Mouse (Mus musculus) kidney, embryonic 16.5 days (tissue): ENCODE measurements around the gene Igfals. TPM values are rescaled to one million over a fixed set of nuclear protein-coding genes. Genes with fewer than 3 reads are reported as not detected.

Experiments used
- ATAC-seq: fragments of 200-750 bp; cut with Nextera tagmentation; 2 replicates; pipeline ENCODE4 v1.8.0; 2017; ENCODE audit warnings: moderate TSS enrichment; ENCODE audit not compliant: low FRiP score, low TSS enrichment
- H3K27ac ChIP-seq: fragments of 300-500 bp; sonication (generic); 2 replicates; pipeline ENCODE4 v1.5.1; 2014; ENCODE audit warnings: low read length
- H3K27me3 ChIP-seq: fragments of 300-500 bp; sonication (generic); 2 replicates; pipeline ENCODE4 v1.6.1; 2014; ENCODE audit warnings: low read length, control low read depth, mixed read lengths; ENCODE audit not compliant: insufficient read depth
- H3K36me3 ChIP-seq: fragments of 300-500 bp; sonication (generic); 2 replicates; pipeline ENCODE4 v1.6.1; 2014; ENCODE audit warnings: low read length, control low read depth, mixed read lengths; ENCODE audit not compliant: insufficient read depth
- H3K4me1 ChIP-seq: fragments of 300-500 bp; sonication (generic); 2 replicates; pipeline ENCODE4 v1.6.1; 2014; ENCODE audit warnings: low read length, control low read depth, mixed read lengths; ENCODE audit not compliant: insufficient read depth
- H3K4me2 ChIP-seq: fragments of 300-500 bp; sonication (generic); replicated peaks from 2 replicates; pipeline ENCODE4 v1.6.1; 2014; ENCODE audit warnings: low read depth, low read length
- H3K4me3 ChIP-seq: fragments of 300-500 bp; sonication (generic); 2 replicates; pipeline ENCODE4 v1.5.1; 2014; ENCODE audit warnings: mild to moderate bottlenecking, low read length
- H3K9ac ChIP-seq: fragments of 300-500 bp; sonication (generic); replicated peaks from 2 replicates; pipeline ENCODE4 v1.6.1; 2014; ENCODE audit warnings: low read length
- H3K9me3 ChIP-seq: fragments of 300-500 bp; sonication (generic); 2 replicates; pipeline ENCODE4 v1.6.1; 2016; ENCODE audit warnings: low read length, control low read depth
- WGBS: fragments of 180-500 bp; shearing (Covaris S2); extraction: QIAGEN DNeasy Blood & Tissue Kit; methylation state at CpG from one replicate; pipeline ENCODE4 v1.1.7; 2014; 5-methylcytosine and 5-hydroxymethylcytosine counted together
- polyA plus RNA-seq: library from polyadenylated mRNA; unstranded; fragments of >200 nt; fragmentation: Nextera tagmentation; extraction: Ambion mirVana; gene quantifications from 2 replicates; pipeline ENCODE4 v1.2.1, GENCODE M21; 2015

Gene Igfals
- polyA plus RNA-seq, 1 experiment from 2014 or later = 3.1 TPM

- Histone ChIP-seq H3K4me2 (no peak overlapping the region), H3K36me3 (peaks cover 28% of the 10 kb centered on the region), H3K27ac (no peak overlapping the region), H3K27me3 (no peaks in the 10 kb centered on the region), H3K4me3 (no peak overlapping the region), H3K9ac (no peak overlapping the region), H3K9me3 (no peaks in the 10 kb centered on the region), H3K4me1 (no peaks in the 10 kb centered on the region)
- 88% methylated on average over 6 of the region's 6 CpGs for WGBS
- ATAC-seq = no peak
Measured at GRCm38 (mm10) chr17:24858967-24859366, 6.8 kb upstream of the Igfals start.

DNA sequence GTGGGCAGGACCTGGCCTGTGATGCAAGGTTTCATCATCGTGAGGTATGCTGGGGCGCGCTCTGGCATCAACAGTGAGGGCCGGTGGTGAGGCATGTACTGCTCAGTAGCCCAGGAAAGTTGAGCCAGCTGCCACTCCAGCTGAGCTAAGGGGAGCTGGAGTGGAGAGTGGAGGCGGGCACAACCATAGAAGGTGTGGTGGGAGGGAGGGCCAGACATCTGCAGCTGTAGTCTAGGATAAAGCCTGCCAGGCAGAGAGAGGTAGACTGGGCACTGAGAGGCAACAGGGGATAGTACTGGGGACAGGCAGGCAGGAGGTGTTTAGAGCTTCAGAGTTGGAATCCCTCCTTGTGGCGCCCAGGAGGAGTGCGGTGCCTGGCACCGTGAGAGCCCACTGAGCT is 5.7 kb upstream of the Igfals start:
- H3K9ac ChIP-seq = no peak overlapping the region
- no peak overlapping the region for H3K4me2 ChIP-seq
- peaks cover 29% of the 10 kb centered on the region for H3K36me3 ChIP-seq
- no peaks in the 10 kb centered on the region for H3K9me3 ChIP-seq
- no peak overlapping the region for H3K4me3 ChIP-seq
- WGBS = 93% methylated on average over 8 of the region's 8 CpGs
- H3K27ac ChIP-seq = no peak overlapping the region
- H3K4me1 ChIP-seq = no peaks in the 10 kb centered on the region
- H3K27me3 ChIP-seq = no peaks in the 10 kb centered on the region
- ATAC-seq = no peak

DNA sequence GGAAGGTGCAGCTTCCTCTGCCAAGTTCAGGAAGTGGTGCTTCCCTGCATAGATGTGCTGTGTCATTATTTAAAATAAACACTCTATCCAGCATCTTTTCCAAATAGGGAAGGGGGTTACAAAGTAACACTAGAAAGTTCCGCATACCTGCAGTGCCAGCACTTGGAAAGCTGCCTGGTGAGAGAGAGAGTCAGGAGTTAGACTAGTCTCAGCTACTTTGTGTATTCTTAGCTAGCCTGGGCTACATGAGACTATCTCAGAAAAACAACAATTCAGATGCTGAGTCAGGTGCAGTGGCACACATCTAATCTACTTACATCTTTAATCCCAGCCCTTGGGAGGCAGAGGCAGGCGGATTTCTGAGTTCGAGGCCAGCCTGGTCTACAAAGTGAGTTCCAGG is 4.0 kb upstream of the Igfals start:
- Histone ChIP-seq H3K4me2 (no peak overlapping the region), H3K36me3 (peaks cover 22% of the 10 kb centered on the region), H3K27ac (no peak overlapping the region), H3K4me3 (no peak overlapping the region), H3K27me3 (no peaks in the 10 kb centered on the region), H3K9ac (no peak overlapping the region), H3K4me1 (no peaks in the 10 kb centered on the region), H3K9me3 (no peaks in the 10 kb centered on the region)
- ATAC-seq = no peak
- WGBS = 89% methylated on average over 3 of the region's 3 CpGs

- H3K4me3 ChIP-seq = no peak overlapping the region
- 92% methylated on average over 10 of the region's 10 CpGs for WGBS
- no peak for ATAC-seq
- H3K36me3 ChIP-seq = peaks cover 7% of the 10 kb centered on the region; the same call in 1 of the 2 replicates
- no peaks in the 10 kb centered on the region for H3K4me1 ChIP-seq
- H3K9ac ChIP-seq = no peak overlapping the region
- H3K27ac ChIP-seq = no peak overlapping the region
- H3K27me3 ChIP-seq = no peaks in the 10 kb centered on the region
- no peaks in the 10 kb centered on the region for H3K9me3 ChIP-seq
- no peak overlapping the region for H3K4me2 ChIP-seq
Measured at GRCm38 (mm10) chr17:24867914-24868313, 2.1 kb downstream of the Igfals start.

DNA sequence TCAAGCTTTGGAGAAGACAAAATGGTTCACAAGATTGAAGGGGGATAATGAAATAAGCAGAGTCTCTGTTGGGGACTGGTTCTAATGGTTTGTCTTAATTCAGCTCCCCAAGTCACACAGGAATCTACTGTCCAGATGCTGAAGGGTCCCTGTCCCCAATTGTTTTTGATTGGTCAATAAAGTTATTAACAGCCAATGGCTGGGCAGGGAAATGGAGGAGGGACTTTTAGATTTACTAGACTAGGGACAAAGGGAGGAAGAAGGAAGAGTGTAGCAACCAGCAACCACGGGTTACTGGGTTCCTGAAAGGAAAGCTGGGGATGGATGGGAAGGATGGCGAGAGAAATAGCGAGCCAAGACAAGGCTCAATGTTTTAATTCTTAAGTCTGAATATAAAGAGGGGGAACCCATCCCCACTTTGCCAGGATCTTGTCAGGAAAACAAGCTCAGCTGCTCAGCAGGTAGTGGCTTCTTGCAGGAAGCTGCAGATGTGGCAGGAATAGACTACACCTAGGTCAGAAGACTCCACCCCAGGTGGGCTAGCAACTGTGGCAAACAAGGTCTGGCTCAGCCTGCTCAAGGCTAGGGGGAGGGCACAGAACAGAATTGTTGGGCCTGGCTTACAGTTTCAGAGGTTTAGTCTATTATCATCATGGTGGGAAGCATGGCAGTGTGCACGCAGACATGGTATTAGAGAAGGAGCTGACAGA is 8.1 kb downstream of the Igfals start:
- H3K4me2 ChIP-seq = no peak overlapping the region
- H3K4me3 ChIP-seq = no peak overlapping the region
- H3K27me3 ChIP-seq = no peaks in the 10 kb centered on the region
- no peak for ATAC-seq
- no peaks in the 10 kb centered on the region for H3K4me1 ChIP-seq
- no peak overlapping the region for H3K27ac ChIP-seq
- H3K9me3 ChIP-seq = no peaks in the 10 kb centered on the region
- 50% methylated on average over 4 of the region's 4 CpGs for WGBS
- no peaks in the 10 kb centered on the region for H3K36me3 ChIP-seq
- H3K9ac ChIP-seq = no peak overlapping the region

DNA sequence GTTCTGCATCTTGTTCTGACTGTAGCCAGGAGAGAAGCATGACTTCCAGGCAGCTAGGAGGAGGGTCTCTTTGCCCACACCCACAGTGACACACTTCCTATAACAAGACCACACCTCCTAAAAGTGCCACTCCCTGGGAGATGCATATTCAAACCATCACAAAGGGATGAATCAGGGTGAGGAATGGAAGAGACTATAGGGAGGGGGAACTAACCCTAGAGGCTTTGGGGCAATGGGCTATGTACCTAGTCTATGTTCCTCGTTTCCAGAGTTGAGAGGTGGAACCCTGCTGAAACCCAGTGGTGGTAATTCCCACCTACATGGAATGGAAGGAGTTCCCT is 8.6 kb downstream of the Igfals start:
- no peaks in the 10 kb centered on the region for H3K9me3 ChIP-seq
- no peak overlapping the region for H3K4me2 ChIP-seq
- WGBS = 52% methylated on average over 1 of the region's 1 CpGs
- no peak overlapping the region for H3K4me3 ChIP-seq
- H3K36me3 ChIP-seq = no peaks in the 10 kb centered on the region
- no peaks in the 10 kb centered on the region for H3K4me1 ChIP-seq
- no peaks in the 10 kb centered on the region for H3K27me3 ChIP-seq
- ATAC-seq = no peak
- no peak overlapping the region for H3K27ac ChIP-seq
- no peak overlapping the region for H3K9ac ChIP-seq

DNA sequence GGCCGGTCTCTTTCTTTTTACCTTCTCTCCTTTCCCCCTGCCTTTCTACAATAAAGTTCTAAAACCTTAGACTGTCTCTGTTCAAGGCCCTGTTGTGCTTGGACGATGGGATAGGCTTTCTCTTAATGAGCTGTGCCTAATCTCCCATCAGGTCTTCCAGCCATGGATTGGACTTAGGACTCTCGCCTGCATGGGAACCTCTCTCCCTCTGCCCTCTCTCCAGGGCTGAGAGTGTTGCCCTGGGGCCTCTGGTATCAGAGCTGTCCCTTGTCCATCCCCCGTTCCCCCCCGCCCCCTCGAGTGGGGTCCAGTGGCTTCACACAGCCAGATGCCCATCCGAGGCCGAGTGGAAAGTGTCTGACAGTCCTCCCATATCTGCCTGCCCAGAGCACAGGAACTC is 9.2 kb downstream of the Igfals start:
- Histone ChIP-seq H3K4me1 (no peaks in the 10 kb centered on the region), H3K4me3 (no peak overlapping the region), H3K27ac (no peak overlapping the region), H3K9ac (no peak overlapping the region), H3K36me3 (no peaks in the 10 kb centered on the region), H3K9me3 (no peaks in the 10 kb centered on the region), H3K27me3 (no peaks in the 10 kb centered on the region), H3K4me2 (no peak overlapping the region)
- WGBS = 78% methylated on average over 8 of the region's 8 CpGs
- ATAC-seq = no peak

GRCm38 (mm10) chr17:24877336-24878116 is 11.7 kb downstream of the Igfals start:
- WGBS = 56% methylated on average over 10 of the region's 10 CpGs
- H3K36me3 ChIP-seq = no peaks in the 10 kb centered on the region
- no peak overlapping the region for H3K4me2 ChIP-seq
- H3K4me1 ChIP-seq = no peaks in the 10 kb centered on the region
- no peak overlapping the region for H3K4me3 ChIP-seq
- H3K27me3 ChIP-seq = no peaks in the 10 kb centered on the region
- ATAC-seq = peak; percentile 52; the same call in 1 of the 2 replicates
- H3K9me3 ChIP-seq = no peaks in the 10 kb centered on the region
- H3K27ac ChIP-seq = peak overlapping the region; percentile 54
- peak overlapping the region; percentile 43; the same call in 1 of the 2 replicates for H3K9ac ChIP-seq

- H3K36me3 ChIP-seq = 0 out of 2 replicates have a peak, but pooled peaks cover 3% of the 10 kb centered on the region
- H3K4me3 ChIP-seq = no peak overlapping the region
- H3K9me3 ChIP-seq = no peaks in the 10 kb centered on the region
- no peaks in the 10 kb centered on the region for H3K27me3 ChIP-seq
- 26% methylated on average over 5 of the region's 5 CpGs for WGBS
- peak overlapping the region; percentile 54 for H3K27ac ChIP-seq
- no peak overlapping the region for H3K4me2 ChIP-seq
- peak overlapping the region; percentile 43; the same call in 1 of the 2 replicates for H3K9ac ChIP-seq
- no peaks in the 10 kb centered on the region for H3K4me1 ChIP-seq
- ATAC-seq = no peak
Measured at GRCm38 (mm10) chr17:24878117-24878397, 12.3 kb downstream of the Igfals start.

DNA sequence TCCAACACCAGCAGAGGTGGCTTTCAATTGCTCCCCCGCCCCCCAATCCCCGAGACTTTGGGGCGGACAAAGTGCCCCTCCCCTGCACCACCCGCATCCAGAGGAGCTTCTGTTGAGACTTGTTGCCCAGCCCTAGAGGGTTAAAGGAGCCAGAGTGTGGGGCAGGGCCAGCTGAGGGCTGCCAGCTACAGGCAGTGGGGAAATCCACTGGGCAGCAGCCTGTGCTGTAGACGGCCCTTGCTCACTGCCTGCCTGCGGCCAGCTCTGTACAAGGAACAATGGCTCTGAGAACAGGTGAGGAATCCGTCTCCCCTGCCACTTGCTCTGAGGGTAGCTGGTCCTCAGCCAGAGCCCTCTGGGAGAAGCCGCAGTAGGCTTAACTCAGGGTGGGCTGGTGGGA is 12.7 kb downstream of the Igfals start:
- H3K9ac ChIP-seq = peak overlapping the region; percentile 43; the same call in 1 of the 2 replicates
- no peaks in the 10 kb centered on the region for H3K4me1 ChIP-seq
- H3K27ac ChIP-seq = no peak overlapping the region
- no peak overlapping the region for H3K4me2 ChIP-seq
- no peaks in the 10 kb centered on the region for H3K27me3 ChIP-seq
- no peaks in the 10 kb centered on the region for H3K9me3 ChIP-seq
- WGBS = 70% methylated on average over 8 of the region's 8 CpGs
- H3K36me3 ChIP-seq = 0 out of 2 replicates have a peak, but pooled peaks cover 3% of the 10 kb centered on the region
- no peak for ATAC-seq
- no peak overlapping the region for H3K4me3 ChIP-seq
